Mouse (Mus musculus): ENCODE measurements around the gene Zfp512b.

- TF ChIP-seq USF1 (IDR thresholded peaks at IDR 0.05; ENCODE audit: low read depth) (no peak), CTCF (IDR thresholded peaks at IDR 0.05; ENCODE audit: control insufficient read depth, insufficient read depth, insufficient read length) (no peak), MAX (IDR thresholded peaks at IDR 0.05) (no peak)
Observed at GRCm38 (mm10) chr2:181578790-181579618, 13.6 kb downstream of the Zfp512b start.
